19 mouse cellular contexts compared by ENCODE assay signal in genomic region chr6:140210141-140210540, GRCm38 (mm10).
"Had no signal": no experiment of that assay in that cellular context is flagged by ENCODE, and none has a peak within 500 bp of the region (broad histone marks: within the 10 kb centered on the region; RNA-seq: fewer than 3 reads in every experiment).

No protein-coding gene starts in this region.

- H3K4me3 ChIP-seq: midbrain, embryonic 10.5 days; midbrain, embryonic 13.5 days; midbrain, embryonic 15.5 days; myocyte; neural tube, embryonic 13.5 days; neural tube, embryonic 15.5 days had no signal

- H3K27me3 ChIP-seq: midbrain, embryonic 13.5 days; midbrain, embryonic 15.5 days; neural tube, embryonic 13.5 days; neural tube, embryonic 15.5 days had no signal

- H3K4me2 ChIP-seq: lung, embryonic 14.5 days; midbrain, embryonic 13.5 days; midbrain, embryonic 15.5 days; neural tube, embryonic 13.5 days; neural tube, embryonic 15.5 days had no signal

- H3K4me1 ChIP-seq: midbrain, embryonic 13.5 days; midbrain, embryonic 15.5 days; neural tube, embryonic 13.5 days had no signal

- H3K9me3 ChIP-seq: midbrain, embryonic 13.5 days; midbrain, embryonic 15.5 days; neural tube, embryonic 15.5 days had no signal

- H3K27ac ChIP-seq: liver, embryonic 14.5 days; midbrain, embryonic 10.5 days; midbrain, embryonic 13.5 days; midbrain, embryonic 15.5 days; neural tube, embryonic 13.5 days; neural tube, embryonic 15.5 days had no signal

- DNase-seq: lung, adult 18-20 months; lung, embryonic 14.5 days; lung, postnatal 10 days; lung, postnatal 4 days; retina, postnatal 1 day; right cerebral cortex, adult 18-20 months; right cerebral cortex, postnatal 14 days; right cerebral cortex, postnatal 4 days; spleen, adult 18-20 months; thymus, adult 2 months; thymus, postnatal 25 days; thymus, postnatal 4 days had no signal

- H3K9ac ChIP-seq: liver, embryonic 14.5 days; lung, embryonic 14.5 days; midbrain, embryonic 13.5 days; midbrain, embryonic 15.5 days; neural tube, embryonic 13.5 days; neural tube, embryonic 15.5 days had no signal

- H3K36me3 ChIP-seq: midbrain, embryonic 10.5 days; midbrain, embryonic 13.5 days; midbrain, embryonic 15.5 days; neural tube, embryonic 13.5 days; neural tube, embryonic 15.5 days had no signal
